In genomic region chr7:112030594-112030993, GRCm38 (mm10) we compare ENCODE assay signal across 29 mouse cellular contexts. TPM values are rescaled to one million over a fixed set of nuclear protein-coding genes. Genes with fewer than 3 reads are reported as not detected.
A peak's percentile ranks its signal among the peaks of the same experiment; 100 is the strongest.
DNase-seq lines count a peak whose midpoint lies in the region; ATAC-seq and TF ChIP-seq lines count a peak whose summit lies in the region.
"Had no signal": no experiment of that assay in that cellular context is flagged by ENCODE, and none has a peak within 500 bp of the region (broad histone marks: within the 10 kb centered on the region; RNA-seq: fewer than 3 reads in every experiment).

No protein-coding gene starts in this region.

- no peak overlapping the region for H3K27ac ChIP-seq in hindbrain, embryonic 16.5 days (ENCODE audit: low read depth, low read length)
- H3K27ac ChIP-seq: embryonic facial prominence, embryonic 10.5 days; embryonic facial prominence, embryonic 13.5 days; forebrain, embryonic 12.5 days; forebrain, embryonic 15.5 days; heart, embryonic 15.5 days; hindbrain, embryonic 10.5 days; hindbrain, embryonic 13.5 days; hindbrain, postnatal 0 days had no signal

- no peak overlapping the region for H3K9ac ChIP-seq in hindbrain, embryonic 16.5 days (ENCODE audit: low read depth, low read length)
- H3K9ac ChIP-seq: embryonic facial prominence, embryonic 13.5 days; forebrain, embryonic 12.5 days; forebrain, embryonic 15.5 days; heart, embryonic 12.5 days; heart, embryonic 15.5 days; hindbrain, embryonic 13.5 days had no signal

- TF ChIP-seq POLR2A in myocyte (IDR thresholded peaks at IDR 0.05; ENCODE audit: insufficient read length, low read depth), result no peak

- H3K79me2 ChIP-seq in myocyte (ENCODE audit: control insufficient read depth, insufficient read depth), result peaks cover 99% of the 10 kb centered on the region

- no peaks in the 10 kb centered on the region for H3K36me3 ChIP-seq in myocyte (ENCODE audit: control insufficient read depth, insufficient read depth)
- no peaks in the 10 kb centered on the region for H3K36me3 ChIP-seq in hindbrain, embryonic 16.5 days (ENCODE audit: control insufficient read depth, insufficient read depth, low read length)
- H3K36me3 ChIP-seq: embryonic facial prominence, embryonic 13.5 days; forebrain, embryonic 15.5 days; heart, embryonic 15.5 days; hindbrain, embryonic 13.5 days had no signal

- no peak for ATAC-seq in hindbrain, embryonic 16.5 days
- ATAC-seq: forebrain, embryonic 15.5 days; hindbrain, postnatal 0 days; inflammation-experienced regulatory T-cells, adult 6 months; intestine, embryonic 16.5 days; Patski had no signal

- peaks cover 19% of the 10 kb centered on the region for H3K4me1 ChIP-seq in hindbrain, embryonic 16.5 days (ENCODE audit: control insufficient read depth, insufficient read depth, low read depth, low read length)

- H3K27me3 ChIP-seq in myocyte (ENCODE audit: control insufficient read depth, insufficient read depth, insufficient read length), result no peaks in the 10 kb centered on the region
- no peaks in the 10 kb centered on the region for H3K27me3 ChIP-seq in hindbrain, embryonic 16.5 days (replicated peaks; ENCODE audit: control insufficient read depth, insufficient read depth, low read length)
- H3K27me3 ChIP-seq: embryonic facial prominence, embryonic 13.5 days; forebrain, embryonic 12.5 days; forebrain, embryonic 15.5 days; heart, embryonic 12.5 days; heart, embryonic 15.5 days; hindbrain, embryonic 13.5 days; Patski had no signal

- DNase-seq in 3134 (ENCODE audit: extremely low read depth, insufficient read length, low spot score) (peak; percentile 28), 3T3-L1 (ENCODE audit: low read depth, low spot score) (peak; percentile 55), NIH3T3 (ENCODE audit: low read depth) (peak; percentile 44)
- no peak for DNase-seq in adrenal gland, adult 2 months
- DNase-seq: adrenal gland, postnatal 14 days; cerebellum, adult 11-12 months; cerebellum, adult 8-10 months; cerebellum, postnatal 10 days; cerebellum, postnatal 36 days; embryo, embryonic 11 days; gastrocnemius, postnatal 14 days; heart, adult 18-20 months; heart, postnatal 10 days; heart, postnatal 36 days had no signal

- no peaks in the 10 kb centered on the region for H3K9me3 ChIP-seq in hindbrain, embryonic 16.5 days (ENCODE audit: control insufficient read depth, low read length)
- H3K9me3 ChIP-seq: embryonic facial prominence, embryonic 10.5 days; embryonic facial prominence, embryonic 13.5 days; forebrain, embryonic 12.5 days; forebrain, embryonic 15.5 days; heart, embryonic 12.5 days; heart, embryonic 15.5 days; hindbrain, embryonic 10.5 days; hindbrain, embryonic 13.5 days had no signal

- 98% methylated on average over 1 of the region's 1 CpGs for WGBS in hindbrain, embryonic 16.5 days

- peak overlapping the region; percentile 32 for H3K4me2 ChIP-seq in myocyte (ENCODE audit: low read depth)
- no peak overlapping the region for H3K4me2 ChIP-seq in hindbrain, embryonic 16.5 days (ENCODE audit: low read length)
- H3K4me2 ChIP-seq: embryonic facial prominence, embryonic 13.5 days; forebrain, embryonic 12.5 days; forebrain, embryonic 15.5 days; heart, embryonic 12.5 days; heart, embryonic 15.5 days; hindbrain, embryonic 13.5 days had no signal

- no peak overlapping the region for H3ac ChIP-seq in myocyte (ENCODE audit: control insufficient read depth, insufficient read length)

- H3K4me3 ChIP-seq in myocyte, result no peak overlapping the region
- no peak overlapping the region for H3K4me3 ChIP-seq in hindbrain, embryonic 16.5 days (ENCODE audit: low read length)
- H3K4me3 ChIP-seq: embryonic facial prominence, embryonic 10.5 days; embryonic facial prominence, embryonic 13.5 days; erythroblast, embryonic 14.5 days; forebrain, embryonic 12.5 days; forebrain, embryonic 15.5 days; heart, embryonic 12.5 days; heart, embryonic 15.5 days; hindbrain, embryonic 10.5 days; hindbrain, embryonic 13.5 days had no signal

TF ChIP-seq in myocyte, 11 proteins besides CTCF, POLR2A, EP300 and RAD21:
- no peak for TF ChIP-seq MYOD1 (IDR thresholded peaks at IDR 0.05; ENCODE audit: control insufficient read depth in 1 of 3, insufficient read length in 2 of 3, low read depth in 2 of 3)
- peak; percentile 81 for TF ChIP-seq CEBPB (IDR thresholded peaks at IDR 0.05; ENCODE audit: insufficient read depth, poor library complexity, severe bottlenecking)

RNA-seq across cellular contexts. Expression of gene Usp47, which starts 7.3 kb away (rescaled TPM):
- polyA plus RNA-seq in myocyte (2012; fragmentation: generic; extraction: Trizol), result 28.7 TPM
- total RNA-seq in adrenal gland, adult 2 months (2021), result 10 to 100 TPM; 58.8 to 64.5 TPM
- polyA plus RNA-seq in adrenal gland, adult 2 months (2012; rRNA removed), result 4.3 and 5.2 TPM in 2 replicates
- 53.3 and 67.6 TPM in 2 replicates for polyA plus RNA-seq in hindbrain, embryonic 16.5 days (2015; fragmentation: Nextera tagmentation; extraction: Ambion mirVana)
